Mouse (Mus musculus) kidney, adult 11 months (tissue): ENCODE data around the gene Gm16381.
"Not testable (repeated sequence)": the region's sequence is repeated elsewhere in the genome, so short reads cannot be mapped to it uniquely, and the experiment has no call there.

Experiments
- DNase-seq: peaks from one replicate; pipeline ENCODE4 v3.0.0; 2022

Gene Gm16381

GRCm38 (mm10) chr12:87644520-87644919 is at the start of gene Gm16381:
Gene Gm16381 (minus strand): TSS chr12:87644620.
- DNase-seq: not testable (repeated sequence)

DNA sequence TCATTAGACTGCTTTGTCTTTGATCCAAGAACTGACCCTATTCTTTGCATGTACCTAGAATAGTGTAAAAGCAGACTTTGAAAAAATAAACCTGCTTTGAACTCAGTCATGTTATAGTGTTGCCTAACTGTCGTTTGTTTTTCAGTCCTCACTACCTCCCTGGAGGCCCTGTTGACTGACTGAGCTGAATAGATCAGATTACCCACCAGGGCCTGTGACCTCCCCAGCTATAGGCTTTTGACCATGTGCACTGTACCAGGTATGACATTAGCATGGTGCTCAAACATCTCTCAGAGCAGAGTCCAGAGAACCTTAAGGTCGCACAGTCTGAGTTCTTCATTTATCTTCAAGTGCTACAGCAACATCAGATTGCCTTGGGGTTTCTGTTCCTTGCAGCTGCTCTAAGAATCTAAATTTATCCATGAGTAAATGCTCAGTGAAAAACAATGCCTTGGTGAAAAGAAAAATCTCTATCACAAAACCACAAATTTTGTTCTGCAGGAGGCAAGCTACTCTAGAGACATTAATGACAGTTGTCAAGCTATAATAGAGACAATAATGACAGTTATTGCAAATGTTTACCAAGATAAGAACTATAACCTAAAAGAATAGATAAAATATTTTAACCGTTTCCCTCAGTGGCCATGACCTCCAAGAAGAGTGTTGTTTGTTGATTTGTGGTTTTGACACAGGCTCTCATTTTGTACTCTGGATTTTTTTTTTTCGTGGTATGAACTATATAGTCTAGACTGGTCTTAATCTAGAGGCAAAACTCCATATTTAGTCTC is 8.7 kb upstream of the Gm16381 start:
- DNase-seq: not testable (repeated sequence)

DNA sequence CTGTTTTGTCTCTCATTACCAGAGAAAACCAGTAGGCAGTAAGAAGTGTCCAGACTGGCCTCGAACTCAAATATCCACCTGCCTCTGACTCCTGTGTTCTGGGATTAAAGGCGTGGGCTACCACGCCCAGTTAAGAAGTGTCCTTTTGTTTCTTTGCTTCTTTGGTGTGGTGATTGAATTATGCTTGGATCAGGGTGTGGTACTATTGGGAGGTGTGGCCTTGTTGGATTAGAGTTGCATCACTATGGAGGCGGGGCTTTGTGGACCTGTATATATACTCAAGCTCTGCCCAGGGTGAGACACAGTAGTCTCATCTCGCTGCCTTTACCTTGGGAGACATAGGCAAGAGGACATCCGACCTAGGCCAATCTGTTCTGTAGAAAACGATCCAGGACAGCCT is 25.9 kb downstream of the Gm16381 start, which contains the start of gene Gm4027:
TSS of gene Gm4027 (plus strand) at position 301 of the 400 bp plus-strand sequence.
- DNase-seq: not testable (repeated sequence)

DNA sequence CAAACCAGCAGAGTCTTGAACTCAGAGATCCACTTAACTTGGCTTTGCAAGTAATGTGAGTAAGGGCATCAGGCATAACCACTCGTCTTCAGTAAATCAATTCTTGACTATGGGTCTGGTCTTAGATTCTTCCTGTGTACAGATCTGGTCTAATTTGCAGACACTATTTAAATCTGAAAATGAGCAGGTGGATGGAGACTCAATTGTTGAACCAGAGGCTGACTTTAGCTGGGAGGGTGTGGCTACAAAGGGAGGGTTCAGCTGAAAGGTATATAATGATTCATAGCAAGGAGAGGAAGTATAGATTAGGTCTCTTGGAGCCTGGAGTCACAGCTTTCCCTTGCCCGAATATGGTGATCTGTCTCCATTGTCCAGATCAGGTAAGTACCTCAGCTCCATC is 42.0 kb downstream of the Gm16381 start, which contains the start of gene Oog1:
TSS of gene Oog1 (plus strand) at position 301 of the 400 bp plus-strand sequence.
- DNase-seq: not testable (repeated sequence)

DNA sequence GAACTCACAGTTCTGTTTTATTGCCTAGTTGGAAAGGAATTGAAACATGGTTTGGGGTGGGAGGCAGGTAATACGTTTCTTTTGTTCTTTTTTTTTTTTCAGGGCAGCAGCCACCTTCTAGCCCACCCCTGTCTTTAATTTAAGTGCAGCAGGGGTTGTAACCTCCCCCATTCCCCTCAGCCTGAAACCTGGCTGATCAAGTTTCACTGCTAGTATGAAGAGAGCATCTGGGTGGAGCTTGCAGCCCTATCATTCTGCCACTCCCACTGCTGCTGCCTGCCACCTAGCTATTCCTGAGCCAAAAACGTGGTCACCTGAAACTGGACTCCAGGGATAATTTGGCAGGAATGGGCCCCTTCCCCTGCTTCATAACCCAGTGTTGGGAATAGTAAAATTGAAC is 43.0 kb downstream of the Gm16381 start:
- not testable (repeated sequence) for DNase-seq
